Mouse (Mus musculus) thymus, postnatal 14 days (tissue): ENCODE results near the gene Ror2.

ENCODE experiments used
- DNase-seq: peaks from one replicate; pipeline ENCODE4 v3.0.0; 2021

Ror2 gene

GRCm38 (mm10) chr13:53271595-53271994 lies 14.3 kb downstream of the Ror2 start:
- DNase-seq = no peak

- DNase-seq = no peak
These were observed 15.4 kb downstream of the Ror2 start for GRCm38 (mm10) chr13:53270549-53270948.

- DNase-seq = no peak
These were observed 17.4 kb downstream of the Ror2 start for GRCm38 (mm10) chr13:53268541-53268940.

GRCm38 (mm10) chr13:53267849-53268248 lies 18.1 kb downstream of the Ror2 start:
- DNase-seq = no peak

- no peak for DNase-seq
These were observed 18.8 kb downstream of the Ror2 start for GRCm38 (mm10) chr13:53267155-53267554.

GRCm38 (mm10) chr13:53266543-53266951 lies 19.4 kb downstream of the Ror2 start:
- no peak for DNase-seq

- no peak for DNase-seq
These were observed 21.0 kb downstream of the Ror2 start for GRCm38 (mm10) chr13:53264896-53265295.

DNA sequence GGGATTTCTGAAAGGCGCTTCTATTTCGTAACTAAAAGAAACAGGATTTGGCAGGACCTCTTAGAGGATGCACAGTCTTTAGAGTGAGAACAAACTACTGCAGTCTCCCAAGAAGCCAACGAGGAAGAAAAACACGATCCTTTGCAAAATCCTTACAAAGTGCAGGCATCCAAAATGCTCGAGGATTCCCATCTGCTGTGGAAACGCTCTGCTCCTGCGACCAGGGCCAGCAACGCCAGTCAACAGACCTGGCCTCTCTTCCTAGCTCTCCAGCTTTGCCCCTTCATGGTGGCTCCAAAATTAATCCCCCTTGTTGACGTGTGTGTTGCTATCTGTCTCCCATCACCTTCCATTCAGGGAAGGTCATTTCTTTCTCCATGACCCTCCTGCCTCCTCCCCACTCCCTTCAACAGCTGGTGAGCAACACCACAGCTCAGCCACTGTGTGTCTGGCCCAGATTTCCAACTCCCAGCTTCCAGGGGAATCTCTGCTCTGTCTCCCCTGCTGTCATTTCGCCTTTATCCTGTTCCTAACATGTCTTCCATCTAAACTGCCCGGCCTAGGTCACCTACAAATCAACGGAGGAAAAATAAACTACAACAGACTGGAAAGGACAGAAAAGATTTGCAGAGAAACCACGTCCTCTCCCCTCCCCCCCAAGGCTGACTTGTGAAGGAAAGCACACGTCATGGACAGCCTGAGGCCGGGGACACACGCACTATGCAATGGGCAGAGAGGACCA lies 23.2 kb downstream of the Ror2 start:
- DNase-seq = no peak

- DNase-seq = no peak
These were observed 24.7 kb downstream of the Ror2 start for GRCm38 (mm10) chr13:53261106-53261771.

DNA sequence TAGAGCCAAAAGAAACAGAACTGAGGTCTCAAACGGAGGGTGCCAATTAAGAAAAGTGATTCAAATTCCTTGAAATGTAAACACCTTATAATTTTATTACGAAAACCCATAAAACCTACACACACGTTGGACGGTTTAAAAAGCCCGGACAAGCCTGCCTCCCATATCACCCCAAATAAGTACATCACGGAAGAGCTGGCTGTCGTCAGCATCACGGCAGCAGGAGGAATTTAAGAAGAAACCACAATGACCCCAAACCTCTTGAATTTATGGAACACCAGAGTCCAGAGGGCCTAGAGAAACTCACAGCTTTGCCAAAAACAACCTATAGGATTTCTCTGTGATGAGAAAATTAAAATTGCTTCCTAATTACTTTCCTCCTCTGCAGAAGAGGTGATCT lies 27.0 kb downstream of the Ror2 start:
- DNase-seq = no peak

DNA sequence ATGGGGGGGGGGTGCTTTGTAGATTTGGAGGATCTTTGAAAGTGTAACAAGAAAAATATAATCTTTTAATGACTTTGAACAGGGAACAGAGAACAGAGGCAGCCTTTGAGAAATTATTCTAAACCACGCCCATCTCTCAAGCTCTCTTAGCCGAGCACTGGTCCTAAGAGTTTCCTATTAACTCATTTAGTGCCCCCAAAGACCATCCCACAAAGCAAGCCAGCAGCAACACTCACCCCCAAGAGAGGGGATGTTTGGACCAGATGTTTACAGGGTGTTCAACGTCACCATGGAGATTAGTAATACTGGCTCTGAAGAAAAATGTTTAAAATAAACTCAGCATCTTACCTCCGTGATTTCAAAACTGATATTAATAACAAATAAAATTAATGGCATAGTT lies 27.4 kb downstream of the Ror2 start:
- DNase-seq = no peak

GRCm38 (mm10) chr13:53253255-53253654 lies 32.7 kb downstream of the Ror2 start:
- no peak for DNase-seq

DNA sequence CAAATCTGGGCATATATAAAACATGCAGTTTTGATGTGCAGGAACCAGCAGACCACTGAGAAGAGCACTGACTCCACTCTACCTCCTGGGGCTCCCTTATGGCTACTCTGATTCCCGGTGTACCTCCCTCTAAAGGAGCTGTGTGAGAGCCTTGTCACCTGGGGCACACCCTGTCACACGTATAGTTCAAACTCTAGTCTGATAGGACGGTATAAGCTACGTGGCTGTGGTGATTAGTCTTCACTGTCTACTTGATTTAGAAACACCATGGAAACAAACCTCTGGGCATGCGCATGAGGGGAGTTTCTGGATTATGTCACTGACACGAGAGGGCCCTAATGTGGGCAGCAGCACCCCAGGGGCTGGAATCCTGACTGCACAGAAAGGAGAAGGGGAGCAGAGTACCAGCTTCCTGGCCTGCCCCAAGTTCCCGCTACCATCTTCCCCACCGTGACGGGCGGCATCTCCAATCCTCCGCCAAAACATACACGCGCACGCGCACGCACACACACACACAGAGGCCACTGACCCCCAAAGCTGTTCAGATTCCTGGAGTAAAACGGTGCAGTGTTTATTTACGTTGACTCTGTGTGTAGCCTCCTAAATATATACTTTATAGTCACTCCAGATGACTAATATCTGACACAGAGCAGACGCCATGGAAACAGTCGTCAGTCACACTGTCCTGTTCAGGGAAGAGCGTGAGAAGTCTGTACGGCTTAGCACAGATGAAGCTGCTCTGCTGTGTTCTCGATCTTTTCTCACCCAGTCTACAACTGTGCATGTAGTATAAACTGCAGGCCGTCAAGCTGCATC lies 37.1 kb downstream of the Ror2 start:
- DNase-seq = no peak

- DNase-seq = no peak
These were observed 37.8 kb downstream of the Ror2 start for GRCm38 (mm10) chr13:53248080-53248479.

- DNase-seq = no peak
These were observed 38.7 kb downstream of the Ror2 start for GRCm38 (mm10) chr13:53247175-53247574.

GRCm38 (mm10) chr13:53244151-53244550 lies 41.8 kb downstream of the Ror2 start:
- no peak for DNase-seq

DNA sequence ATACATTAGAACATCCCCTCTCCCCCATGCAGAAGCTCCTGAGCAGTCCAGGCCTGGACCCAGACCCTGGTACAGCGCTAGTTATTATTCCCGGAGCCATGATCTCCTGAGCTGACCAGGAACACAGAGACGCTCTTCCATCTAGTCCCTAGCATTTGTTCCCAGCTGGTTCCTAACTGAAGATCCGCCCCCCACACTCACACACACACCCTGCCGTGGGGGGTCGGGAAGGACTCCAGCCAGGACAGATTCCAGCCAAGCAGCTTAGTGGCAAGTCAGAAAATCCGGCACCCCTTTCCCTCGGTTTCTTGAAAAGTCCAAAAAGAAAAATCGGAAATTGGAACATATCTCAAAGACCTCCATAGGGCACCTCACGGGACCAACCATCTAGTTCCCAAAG lies 48.5 kb downstream of the Ror2 start:
- no peak for DNase-seq

DNA sequence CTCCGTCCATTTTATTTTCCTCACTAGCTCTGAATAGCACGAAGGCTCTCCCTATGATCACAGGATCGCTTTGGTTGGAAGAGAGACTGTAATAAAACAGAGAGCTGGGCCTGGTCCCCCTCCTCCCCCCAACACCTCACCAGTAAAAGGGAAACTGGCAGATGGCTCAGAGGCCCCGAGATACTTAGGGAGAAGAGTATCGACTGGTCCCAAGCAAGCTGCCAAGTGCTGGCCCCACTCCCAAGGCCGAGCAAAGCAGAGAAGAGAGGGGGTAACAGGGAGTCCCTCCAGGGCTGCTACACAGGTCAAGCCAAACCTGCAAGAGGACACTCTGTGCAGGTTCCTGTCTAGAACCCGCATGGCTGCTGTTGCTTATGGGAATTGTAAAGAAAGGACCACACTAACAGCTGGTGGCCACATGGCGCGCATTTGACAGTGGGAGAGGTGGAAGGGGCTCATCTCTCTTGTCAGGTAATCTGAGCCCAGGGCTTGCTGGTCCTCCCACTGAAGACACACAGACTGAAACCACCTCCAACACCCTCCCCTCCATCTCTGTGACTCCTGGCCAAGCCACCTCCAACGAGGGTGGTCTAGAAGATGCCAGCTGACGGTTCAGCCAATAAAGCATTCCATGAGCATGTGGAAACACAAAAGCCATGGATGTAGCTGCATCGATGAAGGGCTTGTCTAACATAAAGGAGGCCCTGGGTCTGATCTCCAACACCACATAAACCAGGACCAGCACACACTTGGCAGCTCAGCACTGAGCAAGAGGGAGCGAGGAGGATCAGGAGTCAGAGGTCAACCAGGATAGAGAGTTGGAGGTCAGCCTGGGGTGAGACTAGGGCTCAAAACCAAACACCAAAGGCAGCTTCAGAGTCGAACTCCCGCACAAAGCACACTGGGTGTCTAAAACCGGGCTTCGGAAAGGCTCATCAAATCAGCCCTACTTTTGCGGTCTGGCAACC lies 49.2 kb downstream of the Ror2 start:
- DNase-seq = no peak

GRCm38 (mm10) chr13:53235953-53236352 lies 50.0 kb downstream of the Ror2 start:
- DNase-seq = no peak

GRCm38 (mm10) chr13:53234844-53235243 lies 51.1 kb downstream of the Ror2 start:
- no peak for DNase-seq

GRCm38 (mm10) chr13:53233826-53234786 lies 51.8 kb downstream of the Ror2 start:
- no peak for DNase-seq
